Mouse (Mus musculus) C2C12 (cell line): ENCODE data around the gene Anapc7. TPM values are rescaled to one million over a fixed set of nuclear protein-coding genes. Genes with fewer than 3 reads are reported as not detected.
"Not testable (repeated sequence)": the region's sequence is repeated elsewhere in the genome, so short reads cannot be mapped to it uniquely, and the experiment has no call there.

ENCODE experiments used
- H3K27me3 ChIP-seq: one replicate; pipeline ENCODE4 v1.6.1; 2011; ENCODE audit not compliant: control insufficient read depth, insufficient read depth, insufficient read length
- H3K36me3 ChIP-seq: one replicate; pipeline ENCODE4 v1.6.1; 2011; ENCODE audit not compliant: control insufficient read depth, insufficient read depth
- H3K4me3 ChIP-seq: one replicate; pipeline ENCODE4 v1.5.1; 2011; ENCODE audit warnings: mild to moderate bottlenecking, control low read depth; ENCODE audit not compliant: poor library complexity, insufficient read depth, severe bottlenecking
- H3K79me2 ChIP-seq: one replicate; pipeline ENCODE4 v1.6.1; 2011; ENCODE audit not compliant: control insufficient read depth, insufficient read depth
- H3K79me3 ChIP-seq: one replicate; pipeline ENCODE4 v1.6.1; 2011; ENCODE audit warnings: low read depth, control low read depth
- H3ac ChIP-seq: one replicate; pipeline ENCODE3; 2011; ENCODE audit warnings: low read depth; ENCODE audit not compliant: control insufficient read depth, insufficient read length
- CEBPB ChIP-seq: IDR thresholded peaks from one replicate; pipeline ENCODE4 v1.6.1; 2011; ENCODE audit warnings: low read depth, mild to moderate bottlenecking, control low read depth, moderate library complexity
- CTCF ChIP-seq: IDR thresholded peaks from one replicate; pipeline ENCODE4 v1.5.1; 2011; ENCODE audit not compliant: control insufficient read depth, insufficient read depth, insufficient read length
- FOSL1 ChIP-seq: IDR thresholded peaks from one replicate; pipeline ENCODE4 v1.8.0; 2011; ENCODE audit warnings: mild to moderate bottlenecking, low read length; ENCODE audit not compliant: poor library complexity, insufficient read depth, severe bottlenecking
- MAX ChIP-seq: IDR thresholded peaks from one replicate; pipeline ENCODE4 v1.6.1; 2011; ENCODE audit warnings: mild to moderate bottlenecking, control low read depth
- MYOD1 ChIP-seq: IDR thresholded peaks from one replicate; pipeline ENCODE4 v1.6.1; 2011; ENCODE audit warnings: low read depth; ENCODE audit not compliant: control insufficient read depth, insufficient read length
- MYOG ChIP-seq: IDR thresholded peaks from one replicate; pipeline ENCODE4 v1.6.1; 2011; ENCODE audit not compliant: control insufficient read depth, insufficient read length; ENCODE audit errors: extremely low read depth
- USF1 ChIP-seq: IDR thresholded peaks from one replicate; pipeline ENCODE4 v1.6.1; 2011; ENCODE audit warnings: low read depth, mild to moderate bottlenecking, control low read depth, moderate library complexity
- polyA plus RNA-seq: library from polyadenylated mRNA; unstranded; fragments of >200 nt; fragmentation: generic; extraction: Trizol; gene quantifications from one replicate; pipeline ENCODE4 v1.2.1, GENCODE M21; 2012; ENCODE audit warnings: missing spikeins

Gene Anapc7
- polyA plus RNA-seq, 1 experiment: 45.3 TPM

DNA sequence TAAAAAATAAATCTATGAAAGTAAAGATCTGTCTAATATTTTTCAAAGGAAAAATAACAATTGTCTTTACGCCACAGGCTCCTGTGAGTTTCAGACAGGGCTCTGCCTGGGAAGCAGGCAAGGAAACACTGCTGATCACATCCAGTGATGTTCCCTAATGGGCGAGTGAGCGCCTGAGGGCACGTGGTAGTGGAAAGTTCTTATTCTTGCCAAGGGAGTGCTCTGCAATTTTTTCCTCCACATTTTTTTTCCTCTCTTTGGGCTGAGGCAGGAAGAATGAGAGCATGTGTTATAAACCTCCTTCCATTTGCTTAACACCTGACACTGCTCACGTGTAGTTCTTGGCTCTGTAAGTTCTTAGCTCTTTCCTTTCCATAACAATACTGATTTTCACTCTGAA is 60.4 kb downstream of the Anapc7 start:
- Histone ChIP-seq H3K36me3 (peaks cover 96% of the 10 kb centered on the region), H3ac (no peak overlapping the region)

DNA sequence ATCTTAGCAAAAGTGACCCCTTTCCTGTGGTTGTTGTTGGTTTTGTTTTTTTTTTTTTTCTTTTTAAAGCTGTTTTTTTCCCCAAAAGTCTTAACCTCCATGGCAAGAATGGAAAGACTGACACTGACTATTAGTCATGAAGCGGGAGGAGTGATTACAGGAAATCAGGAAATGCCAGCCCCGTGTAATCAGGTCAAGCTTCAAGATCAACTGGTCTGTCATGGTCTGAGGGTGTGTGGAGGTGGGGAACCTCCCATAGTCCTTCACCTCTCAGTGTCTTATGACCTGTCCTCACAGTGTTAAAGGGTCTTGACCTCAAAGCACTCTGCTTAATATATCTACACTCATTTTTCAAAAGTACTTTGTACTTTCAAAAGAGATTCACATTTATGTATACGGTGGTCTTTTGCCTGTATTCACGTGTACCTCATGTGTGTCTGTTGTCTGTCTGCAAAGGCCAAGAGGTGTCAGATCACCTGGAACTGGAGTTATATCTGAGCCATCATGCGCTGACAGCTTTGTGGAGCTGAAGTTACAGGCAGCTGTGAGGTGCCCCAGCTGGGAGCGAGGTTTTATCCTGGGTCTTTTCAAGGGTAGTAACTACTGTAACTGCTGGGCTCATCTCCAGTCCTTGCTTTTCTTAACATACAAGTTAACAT is 61.4 kb downstream of the Anapc7 start:
- H3ac ChIP-seq: no peak overlapping the region
- H3K27me3 ChIP-seq: no peaks in the 10 kb centered on the region
- H3K36me3 ChIP-seq: peaks cover 93% of the 10 kb centered on the region
- no peak overlapping the region for H3K4me3 ChIP-seq
- peaks cover 19% of the 10 kb centered on the region for H3K79me3 ChIP-seq
- TF ChIP-seq CTCF (no peak), MYOD1 (no peak), MAX (no peak), MYOG (no peak), USF1 (no peak), CEBPB (no peak), FOSL1 (no peak)
- peaks cover 70% of the 10 kb centered on the region for H3K79me2 ChIP-seq

More for the DNA sequence above, 60.4 kb downstream of the Anapc7 start:
- H3K27me3 ChIP-seq: no peaks in the 10 kb centered on the region
- no peak overlapping the region for H3K4me3 ChIP-seq
- H3K79me2 ChIP-seq: peaks cover 71% of the 10 kb centered on the region
- TF ChIP-seq MYOD1 (no peak), CEBPB (no peak), MAX (no peak), FOSL1 (no peak), MYOG (no peak), USF1 (no peak), CTCF (no peak)
- H3K79me3 ChIP-seq: peaks cover 27% of the 10 kb centered on the region

DNA sequence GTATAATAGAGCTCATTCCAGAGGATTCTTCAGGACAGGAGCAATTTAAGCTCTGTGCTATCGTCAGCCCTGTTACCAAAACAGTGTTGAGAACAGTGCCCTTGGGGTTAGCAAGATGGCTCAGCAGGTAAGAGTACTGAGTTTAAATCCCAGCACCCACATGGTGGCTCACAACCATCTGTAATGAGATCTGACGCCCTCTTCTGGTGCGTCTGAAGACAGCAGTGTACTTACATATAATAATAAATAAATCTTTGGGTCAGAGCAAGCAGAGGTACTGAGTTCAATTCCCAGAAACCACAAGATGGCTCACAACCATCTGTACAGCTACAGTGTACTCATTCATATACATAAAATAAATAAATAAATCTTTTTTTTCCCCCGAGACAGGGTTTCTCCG is 64.8 kb downstream of the Anapc7 start:
- not testable (repeated sequence) for H3K4me3 ChIP-seq
- Histone ChIP-seq H3K36me3 (peaks cover 92% of the 10 kb centered on the region), H3K79me3 (peaks cover 21% of the 10 kb centered on the region)

DNA sequence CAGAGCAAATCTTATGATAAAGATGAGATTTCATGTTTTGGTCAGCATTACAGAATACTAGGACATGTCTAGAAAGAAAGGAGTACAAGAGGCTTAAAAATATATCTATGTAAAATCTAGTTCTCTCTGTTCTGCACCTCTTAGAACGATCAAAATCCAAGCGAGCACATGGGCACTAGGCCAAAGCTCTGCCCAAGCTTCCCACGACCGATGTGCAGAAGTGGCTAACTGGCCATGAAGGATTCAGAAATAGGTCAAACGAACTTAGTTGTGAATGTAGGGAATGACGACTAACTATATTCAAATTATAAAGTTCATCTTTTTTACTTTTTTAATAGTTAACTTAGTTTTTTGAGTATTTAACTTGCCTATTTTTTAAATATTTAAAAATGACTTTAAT is 66.3 kb downstream of the Anapc7 start:
- no peak overlapping the region for H3K4me3 ChIP-seq
- H3K27me3 ChIP-seq: no peaks in the 10 kb centered on the region
- no peak for TF ChIP-seq MYOG
- no peak for TF ChIP-seq USF1
- TF ChIP-seq MYOD1: no peak
- no peak for TF ChIP-seq CEBPB
- no peak for TF ChIP-seq CTCF
- TF ChIP-seq FOSL1: no peak
- no peak for TF ChIP-seq MAX
- H3K79me2 ChIP-seq: peaks cover 71% of the 10 kb centered on the region
- H3ac ChIP-seq: no peak overlapping the region
- H3K79me3 ChIP-seq: peaks cover 26% of the 10 kb centered on the region
- H3K36me3 ChIP-seq: peaks cover 87% of the 10 kb centered on the region

More for the DNA sequence above, 64.8 kb downstream of the Anapc7 start:
- not testable (repeated sequence) for H3ac ChIP-seq, H3K27me3 ChIP-seq
- peaks cover 62% of the 10 kb centered on the region for H3K79me2 ChIP-seq

DNA sequence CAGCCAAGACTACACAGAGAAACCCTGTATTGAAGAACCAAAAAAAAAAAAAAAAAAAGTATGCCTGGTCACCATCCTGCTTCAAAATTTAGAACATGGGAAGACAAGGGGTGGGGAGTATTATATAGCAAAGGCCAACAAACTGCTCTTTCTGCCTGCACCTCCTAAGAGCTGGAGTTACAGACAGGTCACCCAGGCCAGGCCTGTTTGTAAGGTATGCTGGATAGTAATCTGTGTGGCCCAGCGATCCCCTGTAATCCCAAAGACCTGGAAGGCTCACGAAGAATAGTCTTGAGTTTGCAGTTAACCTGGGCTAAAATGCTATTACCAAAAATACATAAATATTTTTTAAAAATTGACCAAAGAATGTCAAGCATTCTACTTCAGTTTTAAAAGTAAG is 68.7 kb downstream of the Anapc7 start:
- TF ChIP-seq FOSL1: no peak
- no peak for TF ChIP-seq CEBPB
- TF ChIP-seq MYOD1: no peak
- TF ChIP-seq USF1: no peak
- no peak for TF ChIP-seq MYOG
- no peak for TF ChIP-seq CTCF
- TF ChIP-seq MAX: no peak
- no peak overlapping the region for H3K4me3 ChIP-seq
- peaks cover 85% of the 10 kb centered on the region for H3K36me3 ChIP-seq
- no peaks in the 10 kb centered on the region for H3K27me3 ChIP-seq
- H3K79me3 ChIP-seq: peaks cover 36% of the 10 kb centered on the region
- H3ac ChIP-seq: no peak overlapping the region
- H3K79me2 ChIP-seq: peaks cover 76% of the 10 kb centered on the region

DNA sequence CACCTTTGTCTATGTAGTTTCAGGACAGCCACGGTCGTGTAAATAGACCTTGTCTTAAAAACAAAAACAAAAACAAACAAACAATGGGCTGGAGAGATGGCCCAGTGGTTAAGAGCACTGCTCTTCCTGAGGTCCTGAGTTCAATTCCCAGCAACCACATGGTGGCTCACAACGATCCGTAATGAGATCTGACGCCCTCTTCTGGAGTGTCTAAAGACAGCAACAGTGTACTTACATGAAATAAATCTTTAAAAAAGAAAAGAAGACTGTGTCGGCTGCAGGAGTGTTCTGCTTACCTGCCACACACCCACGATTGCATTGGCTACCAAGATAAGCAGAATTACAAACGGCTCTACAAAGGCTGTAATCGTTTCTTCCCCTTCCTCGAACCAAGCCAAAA is 69.9 kb downstream of the Anapc7 start:
- Histone ChIP-seq H3ac (no peak overlapping the region), H3K36me3 (peaks cover 85% of the 10 kb centered on the region), H3K27me3 (no peaks in the 10 kb centered on the region), H3K79me2 (peaks cover 78% of the 10 kb centered on the region), H3K4me3 (no peak overlapping the region), H3K79me3 (peaks cover 44% of the 10 kb centered on the region)
- TF ChIP-seq MAX (no peak), USF1 (no peak), MYOG (no peak), CEBPB (no peak), FOSL1 (no peak), CTCF (no peak), MYOD1 (no peak)
